Comparison of ENCODE assay signal across 30 mouse cellular contexts in the genomic region with DNA sequence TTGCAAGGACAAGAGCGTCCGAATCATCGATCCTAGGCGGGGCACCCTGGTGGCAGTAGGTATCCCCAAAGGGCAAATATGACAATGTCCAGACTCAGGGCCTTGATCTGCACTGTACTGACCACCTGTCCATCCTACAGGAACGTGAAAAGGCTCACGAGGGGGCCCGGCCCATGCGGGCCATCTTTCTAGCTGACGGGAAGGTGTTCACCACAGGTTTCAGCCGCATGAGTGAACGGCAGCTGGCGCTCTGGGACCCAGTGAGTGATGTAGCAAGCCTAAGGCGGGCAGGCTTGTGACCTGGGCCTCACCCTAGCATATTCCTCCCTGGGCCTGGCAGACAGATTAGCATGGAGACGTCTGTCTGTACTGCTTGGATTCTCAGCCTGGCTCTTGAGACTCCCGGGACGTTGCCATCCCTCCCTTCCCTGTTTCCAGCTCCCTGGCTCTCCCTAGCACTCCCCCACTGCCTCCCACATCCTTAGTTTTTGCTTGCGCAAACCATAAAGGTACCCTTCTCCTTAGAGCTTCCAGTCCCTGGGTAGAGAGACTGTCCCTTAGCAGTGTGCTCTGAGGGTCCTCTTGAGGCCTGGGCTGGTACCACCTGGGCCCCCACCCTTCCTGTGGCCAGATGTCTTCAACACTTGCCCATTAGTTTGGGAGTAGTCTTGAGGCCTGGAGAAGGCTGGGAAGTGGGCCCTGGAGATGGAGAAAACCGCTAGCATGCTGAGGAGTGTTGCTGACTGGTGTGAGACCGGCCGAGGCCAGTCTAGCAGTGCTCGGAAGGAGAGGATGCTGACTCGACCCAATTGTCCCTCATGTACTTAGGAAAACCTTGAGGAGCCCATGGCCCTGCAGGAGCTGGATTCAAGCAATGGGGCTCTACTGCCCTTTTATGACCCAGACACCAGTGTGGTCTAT. TPM values are rescaled to one million over a fixed set of nuclear protein-coding genes. Genes with fewer than 3 reads are reported as not detected.
DNase-seq lines count a peak whose midpoint lies in the region; ATAC-seq lines count a peak whose summit lies in the region.
"Had no signal": no experiment of that assay in that cellular context is flagged by ENCODE, and none has a peak within 500 bp of the region (broad histone marks: within the 10 kb centered on the region; RNA-seq: fewer than 3 reads in every experiment).

No protein-coding gene starts in this region.

- peak overlapping the region; percentile 2; the same call in 1 of the 2 replicates for H3K4me3 ChIP-seq in hindbrain, embryonic 10.5 days
- H3K4me3 ChIP-seq in hindbrain, embryonic 14.5 days (replicated peaks; ENCODE audit: low read length) = no peak overlapping the region
- H3K4me3 ChIP-seq in megakaryocyte, embryonic 14.5 days (replicated peaks) = peak overlapping the region; percentile 92
- 0 out of 2 replicates have a peak overlapping the region, but pooled peaks have one; percentile 13 for H3K4me3 ChIP-seq in embryonic facial prominence, embryonic 10.5 days
- H3K4me3 ChIP-seq: embryonic facial prominence, embryonic 12.5 days; forebrain, embryonic 15.5 days; limb, embryonic 15.5 days; stomach, embryonic 15.5 days had no signal

- no peak for DNase-seq in hindbrain, embryonic 10.5 days (ENCODE audit: low spot score)
- DNase-seq in hindbrain, embryonic 14.5 days (ENCODE audit: low spot score) = no peak
- no peak for DNase-seq in embryonic facial prominence, embryonic 10.5 days (ENCODE audit: low spot score)
- peak; percentile 71 for DNase-seq in testis, postnatal 14 days (ENCODE audit: low spot score)
- no peak for DNase-seq in gastrocnemius, postnatal 14 days
- DNase-seq: adrenal gland, adult 8-10 months; heart, postnatal 10 days; kidney, adult 8-10 months; kidney, postnatal 10 days; layer of hippocampus, postnatal 36 days; left cerebral cortex, postnatal 4 days; lung, embryonic 14.5 days; lung, postnatal 14 days; thymus, adult 2 months had no signal

- no peak for ATAC-seq in hindbrain, embryonic 14.5 days (ENCODE audit: low FRiP score)
- ATAC-seq in megakaryocyte, adult 5-6 weeks (ENCODE audit: poor library complexity, severe bottlenecking) = no peak
- ATAC-seq: CD4-positive, CD25-positive, alpha-beta regulatory T cell, adult 4 months; forebrain, embryonic 15.5 days; midbrain, embryonic 13.5 days had no signal

- intact Hi-C loops in gastrocnemius, postnatal 14 days (cut with DNase I; ENCODE audit: low total_unique reads) = no loop called here

- no peak overlapping the region for H3K4me2 ChIP-seq in hindbrain, embryonic 14.5 days (replicated peaks)
- H3K4me2 ChIP-seq: embryonic facial prominence, embryonic 12.5 days; forebrain, embryonic 15.5 days; heart, embryonic 11.5 days; lung, embryonic 14.5 days; midbrain, embryonic 13.5 days; stomach, embryonic 15.5 days had no signal

- no peak overlapping the region for H3K27ac ChIP-seq in hindbrain, embryonic 10.5 days
- no peak overlapping the region for H3K27ac ChIP-seq in hindbrain, embryonic 14.5 days
- H3K27ac ChIP-seq in embryonic facial prominence, embryonic 10.5 days (replicated peaks) = no peak overlapping the region
- H3K27ac ChIP-seq: embryonic facial prominence, embryonic 12.5 days; forebrain, embryonic 15.5 days; limb, embryonic 15.5 days; liver, embryonic 14.5 days; midbrain, embryonic 13.5 days; stomach, embryonic 15.5 days had no signal

- H3K9me3 ChIP-seq in hindbrain, embryonic 10.5 days = no peaks in the 10 kb centered on the region
- no peaks in the 10 kb centered on the region for H3K9me3 ChIP-seq in hindbrain, embryonic 14.5 days (ENCODE audit: control insufficient read depth, low read length)
- no peaks in the 10 kb centered on the region; the same call in 1 of the 2 replicates for H3K9me3 ChIP-seq in megakaryocyte, embryonic 14.5 days
- no peaks in the 10 kb centered on the region for H3K9me3 ChIP-seq in embryonic facial prominence, embryonic 10.5 days
- H3K9me3 ChIP-seq: forebrain, embryonic 15.5 days; limb, embryonic 15.5 days; midbrain, embryonic 13.5 days; stomach, embryonic 15.5 days had no signal

- H3K27me3 ChIP-seq in hindbrain, embryonic 10.5 days (ENCODE audit: insufficient read depth, poor library complexity, severe bottlenecking) = no peaks in the 10 kb centered on the region
- H3K27me3 ChIP-seq in hindbrain, embryonic 14.5 days (ENCODE audit: control insufficient read depth, insufficient read depth, low read length) = no peaks in the 10 kb centered on the region
- H3K27me3 ChIP-seq in megakaryocyte, embryonic 14.5 days (replicated peaks) = no peaks in the 10 kb centered on the region
- H3K27me3 ChIP-seq in embryonic facial prominence, embryonic 10.5 days (replicated peaks; ENCODE audit: low read depth, poor library complexity, severe bottlenecking) = no peaks in the 10 kb centered on the region
- H3K27me3 ChIP-seq: embryonic facial prominence, embryonic 12.5 days; forebrain, embryonic 15.5 days; limb, embryonic 15.5 days; midbrain, embryonic 13.5 days; stomach, embryonic 15.5 days had no signal

- H3K9ac ChIP-seq in hindbrain, embryonic 14.5 days = no peak overlapping the region
- H3K9ac ChIP-seq: embryonic facial prominence, embryonic 12.5 days; forebrain, embryonic 15.5 days; limb, embryonic 15.5 days; liver, embryonic 14.5 days; lung, embryonic 14.5 days; midbrain, embryonic 13.5 days; stomach, embryonic 15.5 days had no signal

- WGBS in hindbrain, embryonic 10.5 days = 90% methylated on average over 22 of the region's 22 CpGs
- WGBS in hindbrain, embryonic 14.5 days = 90% methylated on average over 22 of the region's 22 CpGs
- WGBS in embryonic facial prominence, embryonic 10.5 days = 91% methylated on average over 22 of the region's 22 CpGs

- peaks cover 52% of the 10 kb centered on the region for H3K36me3 ChIP-seq in hindbrain, embryonic 10.5 days
- H3K36me3 ChIP-seq in hindbrain, embryonic 14.5 days (replicated peaks; ENCODE audit: control insufficient read depth, insufficient read depth) = peaks cover 35% of the 10 kb centered on the region
- peaks cover 68% of the 10 kb centered on the region for H3K36me3 ChIP-seq in megakaryocyte, embryonic 14.5 days (replicated peaks; ENCODE audit: low read length)
- H3K36me3 ChIP-seq in embryonic facial prominence, embryonic 10.5 days (replicated peaks) = peaks cover 54% of the 10 kb centered on the region

- peaks cover 42% of the 10 kb centered on the region for H3K4me1 ChIP-seq in hindbrain, embryonic 10.5 days (replicated peaks)
- peaks cover 14% of the 10 kb centered on the region for H3K4me1 ChIP-seq in hindbrain, embryonic 14.5 days (replicated peaks; ENCODE audit: control insufficient read depth, insufficient read depth, low read length)
- peaks cover 91% of the 10 kb centered on the region for H3K4me1 ChIP-seq in megakaryocyte, embryonic 14.5 days
- H3K4me1 ChIP-seq in embryonic facial prominence, embryonic 10.5 days = peaks cover 38% of the 10 kb centered on the region

RNA-seq across cellular contexts. Expression of a gene that starts 2.4 kb away (rescaled TPM):
- 138 and 156 TPM in 2 replicates for polyA plus RNA-seq in hindbrain, embryonic 10.5 days (2016; fragmentation: Nextera tagmentation; extraction: Ambion mirVana)
- 102 TPM in 2 replicates for polyA plus RNA-seq in hindbrain, embryonic 14.5 days (2014; fragmentation: Nextera tagmentation; extraction: Ambion mirVana)
- polyA plus RNA-seq in megakaryocyte, embryonic 14.5 days (2012; ENCODE audit: insufficient read depth, low replicate concordance) = 110 and 364 TPM in 2 replicates
- 279 and 345 TPM in 2 replicates for total RNA-seq in megakaryocyte, adult 5-6 weeks (2015)
- 142 and 161 TPM in 2 replicates for total RNA-seq in megakaryocyte, adult 5-6 weeks (2017)
- polyA plus RNA-seq in embryonic facial prominence, embryonic 10.5 days (2016; fragmentation: Nextera tagmentation; extraction: Ambion mirVana) = 130 and 134 TPM in 2 replicates
- 10 to 100 TPM; 31.7 to 31.8 TPM for total RNA-seq in gastrocnemius, postnatal 14 days (2021)

RNA-seq across cellular contexts. Expression of a gene that starts 2.6 kb away (rescaled TPM):
- 0.51 and 0.76 TPM in 2 replicates for polyA plus RNA-seq in hindbrain, embryonic 10.5 days (2016; fragmentation: Nextera tagmentation; extraction: Ambion mirVana)
- 0.44 and 0.68 TPM in 2 replicates for polyA plus RNA-seq in hindbrain, embryonic 14.5 days (2014; fragmentation: Nextera tagmentation; extraction: Ambion mirVana)
- 777 and 793 TPM in 2 replicates for polyA plus RNA-seq in megakaryocyte, embryonic 14.5 days (2012; ENCODE audit: insufficient read depth, low replicate concordance)
- total RNA-seq in megakaryocyte, adult 5-6 weeks (2015) = 30.5 and 42.1 TPM in 2 replicates
- 43.9 and 44.8 TPM in 2 replicates for total RNA-seq in megakaryocyte, adult 5-6 weeks (2017)
- polyA plus RNA-seq in embryonic facial prominence, embryonic 10.5 days (2016; fragmentation: Nextera tagmentation; extraction: Ambion mirVana) = 0.58 TPM in 1 of 2 replicates, not detected in the other
- under 1 TPM; 0.29 to 0.78 TPM for total RNA-seq in gastrocnemius, postnatal 14 days (2021)

RNA-seq across cellular contexts. Expression of a gene that starts 7.0 kb away (rescaled TPM):
- polyA plus RNA-seq in hindbrain, embryonic 10.5 days (2016; fragmentation: Nextera tagmentation; extraction: Ambion mirVana) = 0.12 TPM in 1 of 2 replicates, not detected in the other
- 0.11 and 0.26 TPM in 2 replicates for polyA plus RNA-seq in hindbrain, embryonic 14.5 days (2014; fragmentation: Nextera tagmentation; extraction: Ambion mirVana)
- 0.51 and 1.2 TPM in 2 replicates for polyA plus RNA-seq in megakaryocyte, embryonic 14.5 days (2012; ENCODE audit: insufficient read depth, low replicate concordance)
- 0.14 and 0.22 TPM in 2 replicates for total RNA-seq in megakaryocyte, adult 5-6 weeks (2015)
- not detected in 2 replicates for total RNA-seq in megakaryocyte, adult 5-6 weeks (2017)
- polyA plus RNA-seq in embryonic facial prominence, embryonic 10.5 days (2016; fragmentation: Nextera tagmentation; extraction: Ambion mirVana) = 0.14 TPM in 1 of 2 replicates, not detected in the other
- under 1 TPM in 1 of 2 experiments, not detected in 1; 0.14 TPM for total RNA-seq in gastrocnemius, postnatal 14 days (2021)
- total RNA-seq: gastrocnemius, adult 8-10 months; heart, postnatal 10 days; left cerebral cortex, postnatal 4 days; megakaryocyte progenitor cell, adult 5-6 weeks; monocyte, adult 5-6 weeks had no signal
- polyA plus RNA-seq: embryonic facial prominence, embryonic 12.5 days; heart, embryonic 11.5 days; hindbrain, embryonic 11.5 days had no signal

RNA-seq across cellular contexts. Expression of a gene that starts 11.2 kb away (rescaled TPM):
- not detected in 2 replicates for polyA plus RNA-seq in hindbrain, embryonic 10.5 days (2016; fragmentation: Nextera tagmentation; extraction: Ambion mirVana)
- polyA plus RNA-seq in hindbrain, embryonic 14.5 days (2014; fragmentation: Nextera tagmentation; extraction: Ambion mirVana) = not detected in 2 replicates
- not detected in 2 replicates for polyA plus RNA-seq in megakaryocyte, embryonic 14.5 days (2012; ENCODE audit: insufficient read depth, low replicate concordance)
- total RNA-seq in megakaryocyte, adult 5-6 weeks (2015) = not detected in 2 replicates
- not detected in 2 replicates for total RNA-seq in megakaryocyte, adult 5-6 weeks (2017)
- not detected in 2 replicates for polyA plus RNA-seq in embryonic facial prominence, embryonic 10.5 days (2016; fragmentation: Nextera tagmentation; extraction: Ambion mirVana)
- not detected for total RNA-seq in gastrocnemius, postnatal 14 days (2021)
- total RNA-seq: gastrocnemius, adult 8-10 months; heart, postnatal 10 days; left cerebral cortex, postnatal 4 days; megakaryocyte progenitor cell, adult 5-6 weeks; monocyte, adult 5-6 weeks had no signal
- polyA plus RNA-seq: embryonic facial prominence, embryonic 12.5 days; forebrain, embryonic 15.5 days; heart, embryonic 11.5 days; hindbrain, embryonic 11.5 days; large intestine, adult 2 months; limb, embryonic 15.5 days; liver, embryonic 14.5 days; lung, embryonic 14.5 days; neural tube, embryonic 14.5 days; stomach, embryonic 15.5 days had no signal

RNA-seq across cellular contexts. Expression of a gene that starts 12.3 kb away (rescaled TPM):
- 65.4 and 77.0 TPM in 2 replicates for polyA plus RNA-seq in hindbrain, embryonic 10.5 days (2016; fragmentation: Nextera tagmentation; extraction: Ambion mirVana)
- 35.8 and 39.7 TPM in 2 replicates for polyA plus RNA-seq in hindbrain, embryonic 14.5 days (2014; fragmentation: Nextera tagmentation; extraction: Ambion mirVana)
- 108 and 492 TPM in 2 replicates for polyA plus RNA-seq in megakaryocyte, embryonic 14.5 days (2012; ENCODE audit: insufficient read depth, low replicate concordance)
- total RNA-seq in megakaryocyte, adult 5-6 weeks (2015) = 21.0 and 26.7 TPM in 2 replicates
- total RNA-seq in megakaryocyte, adult 5-6 weeks (2017) = 21.0 and 25.0 TPM in 2 replicates
- polyA plus RNA-seq in embryonic facial prominence, embryonic 10.5 days (2016; fragmentation: Nextera tagmentation; extraction: Ambion mirVana) = 66.1 and 68.5 TPM in 2 replicates
- 10 to 100 TPM; 28.5 to 31.3 TPM for total RNA-seq in gastrocnemius, postnatal 14 days (2021)

Comparison
In these comparisons a context has a peak if more than half of its experiments do, and no peak if none do; other contexts are left out.
1. RNA of a gene that starts 2.6 kb away (polyA plus RNA-seq): 777 to 793 TPM in megakaryocyte, embryonic 14.5 days; 0.44 to 0.68 TPM in hindbrain, embryonic 14.5 days, 0.51 to 0.76 TPM in hindbrain, embryonic 10.5 days and 0.58 TPM in embryonic facial prominence, embryonic 10.5 days; every median in the first group is over 100 times any median in the second.